Mouse (Mus musculus) midbrain, postnatal 0 days (tissue): ENCODE measurements around the gene Lgr4. TPM values are rescaled to one million over a fixed set of nuclear protein-coding genes. Genes with fewer than 3 reads are reported as not detected.

Source experiments
- ATAC-seq: fragments of 200-750 bp; cut with Nextera tagmentation; 2 replicates; pipeline ENCODE4 v1.8.0; 2017; ENCODE audit warnings: moderate number of reproducible peaks, mild to moderate bottlenecking, moderate TSS enrichment, moderate library complexity; ENCODE audit not compliant: low FRiP score
- DNase-seq: peaks from one replicate; pipeline ENCODE4 v3.0.0-alpha.2; 2015; ENCODE audit warnings: low spot score
- H3K27ac ChIP-seq: fragments of 300-500 bp; sonication (generic); 2 replicates; pipeline ENCODE4 v1.5.1; 2014; ENCODE audit warnings: low read depth, mild to moderate bottlenecking, low read length, mixed read lengths
- H3K27me3 ChIP-seq: fragments of 300-500 bp; sonication (generic); 2 replicates; pipeline ENCODE4 v1.6.1; 2014; ENCODE audit warnings: low read length, control low read depth, mixed read lengths; ENCODE audit not compliant: insufficient read depth
- H3K36me3 ChIP-seq: fragments of 300-500 bp; sonication (generic); 2 replicates; pipeline ENCODE4 v1.6.1; 2014; ENCODE audit warnings: low read length, control low read depth, mixed read lengths; ENCODE audit not compliant: insufficient read depth
- H3K4me1 ChIP-seq: fragments of 300-500 bp; sonication (generic); 2 replicates; pipeline ENCODE4 v1.6.1; 2014; ENCODE audit warnings: mild to moderate bottlenecking, control low read depth, antibody characterized with exemption, low read length, mixed read lengths; ENCODE audit not compliant: insufficient read depth
- H3K4me2 ChIP-seq: fragments of 300-500 bp; sonication (generic); 2 replicates; pipeline ENCODE4 v1.6.1; 2014; ENCODE audit warnings: low read depth, mild to moderate bottlenecking, low read length, mixed read lengths; ENCODE audit not compliant: poor library complexity, severe bottlenecking
- H3K4me3 ChIP-seq: fragments of 300-500 bp; sonication (generic); 2 replicates; pipeline ENCODE4 v1.5.1; 2014; ENCODE audit warnings: low read depth, mild to moderate bottlenecking, low read length, moderate library complexity
- H3K9ac ChIP-seq: fragments of 300-500 bp; sonication (generic); replicated peaks from 2 replicates; pipeline ENCODE4 v1.6.1; 2014; ENCODE audit warnings: mild to moderate bottlenecking, low read length, moderate library complexity, mixed read lengths; ENCODE audit not compliant: poor library complexity, severe bottlenecking
- H3K9me3 ChIP-seq: fragments of 300-500 bp; sonication (generic); 2 replicates; pipeline ENCODE4 v1.6.1; 2016; ENCODE audit warnings: low read length, control low read depth
- CTCF ChIP-seq: IDR thresholded peaks from 2 replicates; pipeline ENCODE4 v1.5.1; 2016; ENCODE audit warnings: antibody characterized with exemption, mild to moderate bottlenecking
- WGBS: fragments of 180-500 bp; shearing (Covaris S2); extraction: QIAGEN DNeasy Blood & Tissue Kit; methylation state at CpG from one replicate; pipeline ENCODE4 v1.1.7; 2014; 5-methylcytosine and 5-hydroxymethylcytosine counted together
- polyA plus RNA-seq: library from polyadenylated mRNA; unstranded; fragments of >200 nt; fragmentation: Nextera tagmentation; extraction: Ambion mirVana; gene quantifications from 2 replicates; pipeline ENCODE4 v1.2.1, GENCODE M21; 2015
- total RNA-seq: library from RNA; depleted of rRNA; stranded (reverse); fragments of >200 nt; gene quantifications from 2 replicates; pipeline ENCODE4 v1.2.3, GENCODE M21; 2014

Gene Lgr4
- total and polyA plus RNA-seq, 2 experiments from 2014 or later: 9.9 to 33.4 TPM

GRCm38 (mm10) chr2:109960246-109960645 lies 42.8 kb downstream of the Lgr4 start:
- TF ChIP-seq CTCF: no peak
- Histone ChIP-seq H3K27me3 (no peaks in the 10 kb centered on the region), H3K4me3 (no peak overlapping the region), H3K4me2 (no peak overlapping the region), H3K9me3 (no peaks in the 10 kb centered on the region), H3K4me1 (no peaks in the 10 kb centered on the region; the same call in 1 of the 2 replicates), H3K9ac (no peak overlapping the region), H3K36me3 (no peaks in the 10 kb centered on the region), H3K27ac (no peak overlapping the region)
- no peak for DNase-seq
- 27% methylated on average over 3 of the region's 3 CpGs for WGBS
- ATAC-seq: no peak

- H3K9me3 ChIP-seq: no peaks in the 10 kb centered on the region
- no peak for TF ChIP-seq CTCF
- no peak for DNase-seq
- ATAC-seq: no peak
- no peak overlapping the region for H3K4me2 ChIP-seq
- H3K27me3 ChIP-seq: no peaks in the 10 kb centered on the region
- no peak overlapping the region for H3K27ac ChIP-seq
- no peaks in the 10 kb centered on the region for H3K36me3 ChIP-seq
- H3K4me1 ChIP-seq: no peaks in the 10 kb centered on the region; the same call in 1 of the 2 replicates
- H3K9ac ChIP-seq: no peak overlapping the region
- H3K4me3 ChIP-seq: no peak overlapping the region
- WGBS: 60% methylated on average over 4 of the region's 4 CpGs
Measured at GRCm38 (mm10) chr2:109961174-109961573, 43.7 kb downstream of the Lgr4 start.

GRCm38 (mm10) chr2:109963591-109964258 lies 46.3 kb downstream of the Lgr4 start:
- H3K4me1 ChIP-seq: no peaks in the 10 kb centered on the region; the same call in 1 of the 2 replicates
- H3K27ac ChIP-seq: no peak overlapping the region
- ATAC-seq: no peak

GRCm38 (mm10) chr2:109965753-109966420 lies 48.4 kb downstream of the Lgr4 start:
- no peak for ATAC-seq
- no peak for DNase-seq
- Histone ChIP-seq H3K4me1 (no peaks in the 10 kb centered on the region), H3K36me3 (no peaks in the 10 kb centered on the region), H3K27ac (no peak overlapping the region), H3K27me3 (no peaks in the 10 kb centered on the region), H3K4me2 (no peak overlapping the region), H3K9ac (no peak overlapping the region), H3K4me3 (no peak overlapping the region), H3K9me3 (no peaks in the 10 kb centered on the region)
- no peak for TF ChIP-seq CTCF
- 66% methylated on average over 9 of the region's 9 CpGs for WGBS

More at GRCm38 (mm10) chr2:109963591-109964258, 46.3 kb downstream of the Lgr4 start:
- no peak overlapping the region for H3K9ac ChIP-seq
- H3K4me3 ChIP-seq: no peak overlapping the region
- no peaks in the 10 kb centered on the region for H3K27me3 ChIP-seq
- 88% methylated on average over 5 of the region's 5 CpGs for WGBS
- no peaks in the 10 kb centered on the region for H3K9me3 ChIP-seq
- H3K4me2 ChIP-seq: no peak overlapping the region
- TF ChIP-seq CTCF: no peak
- H3K36me3 ChIP-seq: no peaks in the 10 kb centered on the region
- no peak for DNase-seq

- no peak for TF ChIP-seq CTCF
- H3K27me3 ChIP-seq: no peaks in the 10 kb centered on the region
- ATAC-seq (no peak), DNase-seq (no peak)
- WGBS: 97% methylated on average over 4 of the region's 4 CpGs
- H3K4me1 ChIP-seq: no peaks in the 10 kb centered on the region
- H3K4me3 ChIP-seq: no peak overlapping the region
- no peaks in the 10 kb centered on the region for H3K36me3 ChIP-seq
- no peak overlapping the region for H3K27ac ChIP-seq
- no peak overlapping the region for H3K9ac ChIP-seq
- no peaks in the 10 kb centered on the region for H3K9me3 ChIP-seq
- H3K4me2 ChIP-seq: no peak overlapping the region
Measured at GRCm38 (mm10) chr2:109966863-109967262, 49.4 kb downstream of the Lgr4 start.

GRCm38 (mm10) chr2:109969381-109969780 lies 51.9 kb downstream of the Lgr4 start:
- Histone ChIP-seq H3K9me3 (no peaks in the 10 kb centered on the region), H3K9ac (no peak overlapping the region), H3K27ac (no peak overlapping the region), H3K4me1 (no peaks in the 10 kb centered on the region), H3K27me3 (no peaks in the 10 kb centered on the region), H3K36me3 (no peaks in the 10 kb centered on the region), H3K4me3 (no peak overlapping the region), H3K4me2 (no peak overlapping the region)
- DNase-seq (no peak), ATAC-seq (no peak)
- WGBS: 89% methylated on average over 3 of the region's 3 CpGs
- no peak for TF ChIP-seq CTCF
